Mouse (Mus musculus) forebrain, embryonic 16.5 days (tissue): ENCODE measurements around the gene Nfam1. TPM values are rescaled to one million over a fixed set of nuclear protein-coding genes. Genes with fewer than 3 reads are reported as not detected.
"Not testable (repeated sequence)": the region's sequence is repeated elsewhere in the genome, so short reads cannot be mapped to it uniquely, and the experiment has no call there.

ENCODE experiments used
- ATAC-seq: fragments of 200-750 bp; cut with Nextera tagmentation; 2 replicates; pipeline ENCODE4 v1.8.0; 2017; ENCODE audit warnings: mild to moderate bottlenecking, moderate library complexity
- H3K27ac ChIP-seq: fragments of 300-500 bp; sonication (generic); 2 replicates; pipeline ENCODE4 v1.5.1; 2014; ENCODE audit warnings: low read length, control low read depth
- H3K27me3 ChIP-seq: fragments of 300-500 bp; sonication (generic); replicated peaks from 2 replicates; pipeline ENCODE4 v1.6.1; 2014; ENCODE audit warnings: low read length; ENCODE audit not compliant: control insufficient read depth, insufficient read depth
- H3K36me3 ChIP-seq: fragments of 300-500 bp; sonication (generic); 2 replicates; pipeline ENCODE4 v1.6.1; 2014; ENCODE audit not compliant: control insufficient read depth, insufficient read depth
- H3K4me1 ChIP-seq: fragments of 300-500 bp; sonication (generic); replicated peaks from 2 replicates; pipeline ENCODE4 v1.6.1; 2014; ENCODE audit warnings: low read length; ENCODE audit not compliant: control insufficient read depth, insufficient read depth
- H3K4me2 ChIP-seq: fragments of 300-500 bp; sonication (generic); 2 replicates; pipeline ENCODE4 v1.6.1; 2014; ENCODE audit warnings: mild to moderate bottlenecking, low read length, control low read depth
- H3K4me3 ChIP-seq: fragments of 300-500 bp; sonication (generic); replicated peaks from 2 replicates; pipeline ENCODE4 v1.5.1; 2014; ENCODE audit warnings: mild to moderate bottlenecking, low read length, control low read depth
- H3K9ac ChIP-seq: fragments of 300-500 bp; sonication (generic); replicated peaks from 2 replicates; pipeline ENCODE4 v1.6.1; 2014; ENCODE audit warnings: low read depth, low read length, control low read depth
- H3K9me3 ChIP-seq: fragments of 300-500 bp; sonication (generic); 2 replicates; pipeline ENCODE4 v1.6.1; 2016; ENCODE audit warnings: low read length; ENCODE audit not compliant: control insufficient read depth
- WGBS: fragments of 180-500 bp; shearing (Covaris S2); extraction: QIAGEN DNeasy Blood & Tissue Kit; methylation state at CpG from one replicate; pipeline ENCODE4 v1.1.7; 2014; 5-methylcytosine and 5-hydroxymethylcytosine counted together
- polyA plus RNA-seq: library from polyadenylated mRNA; unstranded; fragments of >200 nt; fragmentation: Nextera tagmentation; extraction: Ambion mirVana; gene quantifications from 2 replicates; pipeline ENCODE4 v1.2.1, GENCODE M21; 2015

Nfam1 gene
- polyA plus RNA-seq, 1 experiment from 2014 or later: 1.5 TPM

GRCm38 (mm10) chr15:83059233-83059660, 26.1 kb upstream of the Nfam1 start:
- 32% methylated on average over 5 of the region's 5 CpGs for WGBS
- no peak overlapping the region for H3K4me2 ChIP-seq
- H3K27me3 ChIP-seq: no peaks in the 10 kb centered on the region
- ATAC-seq: peak; percentile 43
- H3K27ac ChIP-seq: peak overlapping the region; percentile 71
- H3K9me3 ChIP-seq: no peaks in the 10 kb centered on the region
- H3K9ac ChIP-seq: no peak overlapping the region
- no peaks in the 10 kb centered on the region for H3K36me3 ChIP-seq
- H3K4me3 ChIP-seq: no peak overlapping the region
- H3K4me1 ChIP-seq: peaks cover 32% of the 10 kb centered on the region

DNA sequence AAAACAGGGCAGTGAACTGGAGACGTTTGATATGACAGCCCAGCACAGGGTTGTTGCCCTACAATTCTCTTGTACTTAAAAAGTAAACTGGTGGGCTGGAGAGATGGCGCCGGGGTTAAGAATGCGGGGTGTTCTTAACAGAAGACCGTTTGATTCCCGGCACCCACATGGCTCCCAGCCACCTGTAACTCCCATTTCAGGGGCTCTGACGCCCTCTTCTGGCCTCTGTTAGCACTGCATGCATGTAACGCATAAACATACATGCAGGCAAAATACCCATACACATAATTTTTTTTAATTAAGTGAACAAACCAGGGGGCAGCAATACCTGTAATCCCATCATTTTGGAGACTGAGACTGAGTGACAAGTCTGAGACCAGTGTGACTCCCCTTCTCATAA, 24.4 kb upstream of the Nfam1 start:
- Histone ChIP-seq H3K36me3 (no peaks in the 10 kb centered on the region), H3K9me3 (no peaks in the 10 kb centered on the region), H3K27ac (peak overlapping the region; percentile 95), H3K4me3 (no peak overlapping the region), H3K4me1 (peaks cover 37% of the 10 kb centered on the region), H3K9ac (no peak overlapping the region), H3K4me2 (no peak overlapping the region), H3K27me3 (no peaks in the 10 kb centered on the region)
- no peak for ATAC-seq
- WGBS: 79% methylated on average over 8 of the region's 8 CpGs

DNA sequence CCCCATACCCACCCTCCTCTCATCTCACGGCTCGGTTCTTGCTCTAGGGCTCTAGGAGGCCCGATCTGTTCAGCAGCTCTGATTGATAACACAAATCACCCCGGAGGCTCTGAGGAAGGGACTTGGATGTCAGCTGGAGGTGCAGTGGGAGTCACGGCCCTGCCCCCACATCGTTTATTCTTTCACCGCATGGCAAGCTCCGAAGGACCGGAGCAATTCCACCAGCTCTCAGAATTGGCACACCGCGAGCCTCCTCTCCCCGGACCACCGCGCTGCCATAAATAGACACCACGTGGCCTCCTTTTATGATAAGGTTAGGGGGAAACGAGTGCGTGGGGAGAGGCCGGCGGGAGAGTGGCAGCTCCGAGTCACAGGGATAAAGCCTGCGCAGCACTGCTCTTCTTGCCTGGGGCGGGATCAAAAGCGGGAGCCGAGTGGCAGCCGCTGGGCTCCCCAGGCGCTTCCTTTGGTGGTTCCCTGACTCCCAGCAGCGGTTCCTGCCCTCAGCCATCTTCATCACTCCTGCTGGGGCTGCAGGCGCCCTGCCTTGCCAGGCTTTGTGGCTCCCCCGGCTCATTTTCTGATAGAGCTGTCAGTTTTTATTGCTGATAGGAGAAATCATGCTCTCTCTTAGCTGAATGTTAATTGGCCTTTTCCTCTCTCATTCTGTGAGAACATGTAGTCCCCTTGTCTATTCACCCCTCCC, 23.4 kb upstream of the Nfam1 start:
- Histone ChIP-seq H3K36me3 (no peaks in the 10 kb centered on the region), H3K9ac (peak overlapping the region; percentile 64), H3K4me1 (peaks cover 37% of the 10 kb centered on the region), H3K27me3 (no peaks in the 10 kb centered on the region), H3K4me2 (peak overlapping the region; percentile 68), H3K9me3 (no peaks in the 10 kb centered on the region), H3K4me3 (peak overlapping the region; percentile 41), H3K27ac (peak overlapping the region; percentile 95)
- under 1% methylated on average over 29 of the region's 29 CpGs for WGBS
- peak; percentile 74 for ATAC-seq

GRCm38 (mm10) chr15:83055569-83055968, 22.5 kb upstream of the Nfam1 start:
- Histone ChIP-seq H3K4me3 (no peak overlapping the region), H3K27me3 (no peaks in the 10 kb centered on the region), H3K36me3 (no peaks in the 10 kb centered on the region), H3K9ac (no peak overlapping the region), H3K4me1 (peaks cover 37% of the 10 kb centered on the region), H3K9me3 (no peaks in the 10 kb centered on the region), H3K4me2 (peak overlapping the region; percentile 68; the same call in 1 of the 2 replicates), H3K27ac (peak overlapping the region; percentile 69)
- WGBS: 46% methylated on average over 5 of the region's 5 CpGs
- no peak for ATAC-seq

DNA sequence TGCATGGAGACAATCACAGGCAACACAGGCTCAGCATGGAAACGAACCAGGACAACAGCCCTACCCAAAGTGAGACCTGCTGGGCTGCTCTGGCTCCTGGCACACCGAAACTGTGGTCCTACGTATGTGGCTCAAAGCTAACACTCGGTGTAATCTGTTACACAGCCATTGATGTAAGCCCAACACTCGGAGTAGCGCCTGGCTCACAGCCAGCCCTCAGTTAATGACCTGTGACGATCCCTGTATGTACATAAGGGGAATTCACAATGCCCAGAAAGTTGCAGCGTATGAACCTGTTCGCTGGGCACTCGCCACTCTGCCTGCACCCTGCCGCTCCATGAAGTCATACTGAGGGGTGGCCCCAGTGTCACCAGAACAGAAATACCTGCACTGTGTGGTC, 20.2 kb upstream of the Nfam1 start:
- Histone ChIP-seq H3K4me3 (no peak overlapping the region), H3K9me3 (no peaks in the 10 kb centered on the region), H3K36me3 (no peaks in the 10 kb centered on the region), H3K9ac (no peak overlapping the region), H3K27me3 (no peaks in the 10 kb centered on the region), H3K4me1 (peaks cover 25% of the 10 kb centered on the region), H3K4me2 (no peak overlapping the region), H3K27ac (no peak overlapping the region)
- ATAC-seq: no peak
- 20% methylated on average over 11 of the region's 11 CpGs for WGBS

- no peak overlapping the region for H3K9ac ChIP-seq
- H3K4me1 ChIP-seq: peaks cover 25% of the 10 kb centered on the region
- H3K4me2 ChIP-seq: no peak overlapping the region
- WGBS: 72% methylated on average over 6 of the region's 6 CpGs
- H3K36me3 ChIP-seq: no peaks in the 10 kb centered on the region
- H3K27me3 ChIP-seq: no peaks in the 10 kb centered on the region
- no peak for ATAC-seq
- no peaks in the 10 kb centered on the region for H3K9me3 ChIP-seq
- no peak overlapping the region for H3K27ac ChIP-seq
- no peak overlapping the region for H3K4me3 ChIP-seq
Observed at GRCm38 (mm10) chr15:83052341-83053104, 19.4 kb upstream of the Nfam1 start.

- H3K9me3 ChIP-seq: 0 out of 2 replicates have a peak, but pooled peaks cover 4% of the 10 kb centered on the region
- no peak for ATAC-seq
- no peaks in the 10 kb centered on the region for H3K27me3 ChIP-seq
- 91% methylated on average over 7 of the region's 7 CpGs for WGBS
- no peak overlapping the region for H3K9ac ChIP-seq
- peaks cover 14% of the 10 kb centered on the region for H3K4me1 ChIP-seq
- H3K36me3 ChIP-seq: no peaks in the 10 kb centered on the region
- H3K27ac ChIP-seq: no peak overlapping the region
- H3K4me3 ChIP-seq: no peak overlapping the region
- H3K4me2 ChIP-seq: no peak overlapping the region
Observed at GRCm38 (mm10) chr15:83046730-83047129, 13.6 kb upstream of the Nfam1 start.

- WGBS: 96% methylated on average over 3 of the region's 3 CpGs
- Histone ChIP-seq H3K9me3 (0 out of 2 replicates have a peak, but pooled peaks cover 4% of the 10 kb centered on the region), H3K9ac (no peak overlapping the region), H3K27me3 (no peaks in the 10 kb centered on the region), H3K36me3 (no peaks in the 10 kb centered on the region), H3K4me2 (no peak overlapping the region), H3K4me1 (peaks cover 14% of the 10 kb centered on the region), H3K27ac (no peak overlapping the region), H3K4me3 (no peak overlapping the region)
- ATAC-seq: no peak
Observed at GRCm38 (mm10) chr15:83046308-83046707, 13.2 kb upstream of the Nfam1 start.

DNA sequence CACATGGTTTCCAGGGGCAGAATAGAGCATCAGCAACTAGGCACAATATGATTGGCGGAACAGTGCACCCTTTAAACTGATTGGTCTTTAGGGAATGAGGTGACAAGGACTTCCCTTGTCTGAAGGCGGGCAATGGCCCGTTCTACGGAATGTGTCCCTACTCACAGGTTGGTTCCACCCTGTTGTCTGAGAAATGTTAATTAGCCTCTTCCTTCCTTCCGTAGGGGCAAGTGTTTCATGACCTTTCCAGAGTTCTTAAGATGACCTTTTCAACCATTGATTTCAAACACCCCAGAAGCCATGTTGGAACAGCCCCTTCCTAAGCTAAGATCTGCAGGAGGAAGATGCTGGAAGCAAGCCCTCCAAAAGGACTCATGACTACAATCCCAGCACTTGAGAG, 12.5 kb upstream of the Nfam1 start:
- not testable (repeated sequence) for H3K9ac ChIP-seq, ATAC-seq, H3K27ac ChIP-seq, H3K27me3 ChIP-seq, H3K4me2 ChIP-seq, H3K9me3 ChIP-seq, H3K4me3 ChIP-seq, H3K36me3 ChIP-seq
- H3K4me1 ChIP-seq: peaks cover 14% of the 10 kb centered on the region
- 93% methylated on average over 5 of the region's 5 CpGs for WGBS
